Mouse (Mus musculus) MEL (cell line): ENCODE data around the gene Gm17720. TPM values are rescaled to one million over a fixed set of nuclear protein-coding genes. Genes with fewer than 3 reads are reported as not detected.

Experiments
- DNase-seq: peaks from one replicate; pipeline ENCODE4 v3.0.0; 2011; ENCODE audit warnings: low read depth, low spot score
- H3K27ac ChIP-seq: 2 replicates; pipeline ENCODE4 v1.5.1; 2012; ENCODE audit warnings: low read depth, mild to moderate bottlenecking, control low read depth, low read length, moderate library complexity; ENCODE audit not compliant: control insufficient read depth
- H3K27me3 ChIP-seq, 2 experiments: fragments of 150-350 bp in 1 of 2; sonication (generic) in 1 of 2; 2 replicates each; pipeline ENCODE4 v1.6.1; 2012; ENCODE audit warnings: low read length in 2 of 2, mild to moderate bottlenecking in 2 of 2, improper control_type of control experiment in 1 of 2, moderate library complexity in 1 of 2; ENCODE audit not compliant: insufficient read depth in 2 of 2, control insufficient read depth in 1 of 2
- H3K36me3 ChIP-seq, 2 experiments: 2 replicates each; pipeline ENCODE4 v1.6.1; 2012 to 2014; ENCODE audit warnings: low read length in 2 of 2, improper control_type of control experiment in 1 of 2, inconsistent platforms in 1 of 2, mild to moderate bottlenecking in 1 of 2; ENCODE audit not compliant: insufficient read depth in 2 of 2, control insufficient read depth in 1 of 2
- H3K4me1 ChIP-seq, 2 experiments: fragments of 150-350 bp in 1 of 2; sonication (generic) in 1 of 2; 2 replicates each; pipeline ENCODE4 v1.6.1; 2012; ENCODE audit warnings: low read length in 2 of 2, improper control_type of control experiment in 1 of 2, mild to moderate bottlenecking in 1 of 2; ENCODE audit not compliant: insufficient read depth in 2 of 2, control insufficient read depth in 1 of 2
- H3K4me3 ChIP-seq, 2 experiments: fragments of 150-350 bp in 1 of 2; sonication (generic) in 1 of 2; 2 replicates each; pipeline ENCODE4 v1.5.1; 2012; ENCODE audit warnings: low read depth in 2 of 2, low read length in 2 of 2, mild to moderate bottlenecking in 2 of 2, moderate library complexity in 2 of 2, control low read depth in 1 of 2, improper control_type of control experiment in 1 of 2; ENCODE audit not compliant: control insufficient read depth in 1 of 2, insufficient read depth in 1 of 2
- H3K79me2 ChIP-seq: 2 replicates; pipeline ENCODE4 v1.6.1; 2012; ENCODE audit warnings: mild to moderate bottlenecking, low read length, moderate library complexity; ENCODE audit not compliant: control insufficient read depth, poor library complexity, insufficient read depth
- H3K9ac ChIP-seq: 2 replicates; pipeline ENCODE4 v1.6.1; 2012; ENCODE audit warnings: low read depth, mild to moderate bottlenecking, control low read depth, low read length, moderate library complexity; ENCODE audit not compliant: control insufficient read depth, poor library complexity, severe bottlenecking
- H3K9me3 ChIP-seq: fragments of 150-350 bp; sonication (generic); replicated peaks from 2 replicates; pipeline ENCODE4 v1.6.1; 2012; ENCODE audit warnings: mild to moderate bottlenecking, low read length, improper control_type of control experiment, moderate library complexity; ENCODE audit not compliant: insufficient read depth
- BHLHE40 ChIP-seq: IDR thresholded peaks from 2 replicates; pipeline ENCODE4 v1.6.1; 2012; ENCODE audit warnings: low read depth, mild to moderate bottlenecking, inconsistent platforms, low read length, improper control_type of control experiment, borderline replicate concordance
- E2F4 ChIP-seq: IDR thresholded peaks from 2 replicates; pipeline ENCODE4 v1.6.1; 2011; ENCODE audit warnings: low read depth, low read length, improper control_type of control experiment, borderline replicate concordance
- ELF1 ChIP-seq: IDR thresholded peaks from 2 replicates; pipeline ENCODE4 v1.6.1; 2014; ENCODE audit warnings: low read depth, mild to moderate bottlenecking, inconsistent platforms, low read length, improper control_type of control experiment, moderate library complexity
- ETS1 ChIP-seq: IDR thresholded peaks from 2 replicates; pipeline ENCODE4 v1.6.1; 2012; ENCODE audit warnings: low read depth, mild to moderate bottlenecking, inconsistent platforms, low read length, improper control_type of control experiment, moderate library complexity
- GABPA ChIP-seq: IDR thresholded peaks from 2 replicates; pipeline ENCODE4 v1.6.1; 2012; ENCODE audit warnings: low read depth, mild to moderate bottlenecking, inconsistent platforms, low read length, improper control_type of control experiment, moderate library complexity
- GATA1 ChIP-seq: IDR thresholded peaks from 2 replicates; pipeline ENCODE4 v1.6.1; 2011; ENCODE audit warnings: low read depth, low read length, improper control_type of control experiment
- HCFC1 ChIP-seq: IDR thresholded peaks from 2 replicates; pipeline ENCODE4 v1.6.1; 2012; ENCODE audit warnings: low read depth, mild to moderate bottlenecking, inconsistent platforms, low read length, improper control_type of control experiment, moderate library complexity
- MAZ ChIP-seq: IDR thresholded peaks from 2 replicates; pipeline ENCODE4 v1.6.1; 2012; ENCODE audit warnings: low read depth, mild to moderate bottlenecking, inconsistent platforms, low read length, improper control_type of control experiment
- MEF2A ChIP-seq: IDR thresholded peaks from 2 replicates; pipeline ENCODE4 v1.6.1; 2014; ENCODE audit warnings: low read depth, mild to moderate bottlenecking, inconsistent platforms, low read length, improper control_type of control experiment; ENCODE audit not compliant: poor library complexity, insufficient replicate concordance, severe bottlenecking; ENCODE audit errors: extremely low read depth
- MYC ChIP-seq: IDR thresholded peaks from 2 replicates; pipeline ENCODE4 v1.6.1; 2011; ENCODE audit warnings: low read depth, mild to moderate bottlenecking, low read length, improper control_type of control experiment, moderate library complexity
- NELFE ChIP-seq: IDR thresholded peaks from 2 replicates; pipeline ENCODE4 v1.6.1; 2011; ENCODE audit warnings: low read depth, low read length, improper control_type of control experiment
- NRF1 ChIP-seq: IDR thresholded peaks from 2 replicates; pipeline ENCODE4 v1.6.1; 2014; ENCODE audit warnings: low read depth, mild to moderate bottlenecking, inconsistent platforms, low read length, improper control_type of control experiment, moderate library complexity; ENCODE audit not compliant: poor library complexity, insufficient read depth, severe bottlenecking
- POLR2AphosphoS2 ChIP-seq: IDR thresholded peaks from 2 replicates; pipeline ENCODE4 v1.6.1; 2011; ENCODE audit warnings: low read length, improper control_type of control experiment
- RCOR1 ChIP-seq: IDR thresholded peaks from 2 replicates; pipeline ENCODE4 v1.6.1; 2012; ENCODE audit warnings: low read depth, mild to moderate bottlenecking, inconsistent platforms, low read length, improper control_type of control experiment
- SMC3 ChIP-seq: IDR thresholded peaks from 2 replicates; pipeline ENCODE4 v1.6.1; 2011; ENCODE audit warnings: low read depth, low read length, improper control_type of control experiment
- TAL1 ChIP-seq: IDR thresholded peaks from 2 replicates; pipeline ENCODE4 v1.6.1; 2012; ENCODE audit warnings: mild to moderate bottlenecking, inconsistent platforms, low read length, moderate library complexity, mixed read lengths
- TBP ChIP-seq: IDR thresholded peaks from 2 replicates; pipeline ENCODE4 v1.8.0; 2011; ENCODE audit warnings: low read depth, low read length, improper control_type of control experiment
- TCF12 ChIP-seq: IDR thresholded peaks from 2 replicates; pipeline ENCODE4 v1.6.1; 2014; ENCODE audit warnings: low read depth, mild to moderate bottlenecking, inconsistent platforms, low read length, improper control_type of control experiment, moderate library complexity
- USF1 ChIP-seq: IDR thresholded peaks from 2 replicates; pipeline ENCODE4 v1.6.1; 2014; ENCODE audit warnings: low read depth, mild to moderate bottlenecking, inconsistent platforms, low read length, improper control_type of control experiment, moderate library complexity
- USF2 ChIP-seq, 2 experiments: IDR thresholded peaks; 2 replicates each; pipeline ENCODE4 v1.6.1; 2011 to 2012; ENCODE audit warnings: improper control_type of control experiment in 2 of 2, low read length in 2 of 2, borderline replicate concordance in 1 of 2, inconsistent platforms in 1 of 2, low read depth in 1 of 2, mild to moderate bottlenecking in 1 of 2; ENCODE audit not compliant: insufficient read depth in 1 of 2
- ZC3H11A ChIP-seq: IDR thresholded peaks from 2 replicates; pipeline ENCODE4 v1.6.1; 2012; ENCODE audit warnings: low read depth, mild to moderate bottlenecking, inconsistent platforms, low read length, improper control_type of control experiment
- ZKSCAN1 ChIP-seq: IDR thresholded peaks from 2 replicates; pipeline ENCODE4 v1.6.1; 2012; ENCODE audit warnings: low read depth, mild to moderate bottlenecking, inconsistent platforms, low read length, improper control_type of control experiment, moderate library complexity
- ZMIZ1 ChIP-seq: IDR thresholded peaks from 2 replicates; pipeline ENCODE4 v1.6.1; 2012; ENCODE audit warnings: low read depth, mild to moderate bottlenecking, inconsistent platforms, low read length, improper control_type of control experiment, moderate library complexity
- ZNF384 ChIP-seq: IDR thresholded peaks from 2 replicates; pipeline ENCODE4 v1.6.1; 2012; ENCODE audit warnings: low read depth, mild to moderate bottlenecking, inconsistent platforms, low read length, improper control_type of control experiment
- polyA plus RNA-seq, 2 experiments: library from polyadenylated mRNA; stranded (reverse) in 1 of 2; unstranded in 1 of 2; fragments of >175 nt in 1 of 2; fragments of >200 nt in 1 of 2; gene quantifications; 2 replicates each; pipeline versions ENCODE4 v1.2.1 to v1.2.4; 2012; ENCODE audit warnings: low replicate concordance in 2 of 2, low read depth in 1 of 2; ENCODE audit not compliant: insufficient read length in 2 of 2, insufficient read depth in 1 of 2, missing spikeins in 1 of 2
- total RNA-seq: library from RNA; depleted of rRNA; stranded (reverse); fragments of 300-350 nt; gene quantifications from 2 replicates; pipeline ENCODE4 v1.2.3, GENCODE M21; 2012

Gm17720 gene
- total and polyA plus RNA-seq, 3 experiments = not detected

- Histone ChIP-seq H3K27me3 (no peaks in the 10 kb centered on the region), H3K4me1 (no peaks in the 10 kb centered on the region), H3K36me3 (no peaks in the 10 kb centered on the region), H3K9me3 (no peaks in the 10 kb centered on the region), H3K9ac (no peak overlapping the region), H3K79me2 (no peaks in the 10 kb centered on the region), H3K27ac (no peak overlapping the region), H3K4me3 (no peak overlapping the region)
- DNase-seq = no peak
- TF ChIP-seq TAL1 (no peak), POLR2AphosphoS2 (no peak), MEF2A (no peak), TCF12 (no peak), ZMIZ1 (no peak), USF1 (no peak), USF2 (IDR thresholded peaks at IDR 0.05; ENCODE audit: borderline replicate concordance in 1 of 2, insufficient read depth in 1 of 2, low read depth in 1 of 2, low read length in 2 of 2) (no peak), GATA1 (no peak), HCFC1 (no peak), E2F4 (no peak), RCOR1 (no peak), ZNF384 (no peak), MAZ (no peak), SMC3 (no peak), TBP (no peak), MYC (no peak), GABPA (no peak), NRF1 (no peak), BHLHE40 (no peak), ELF1 (no peak)
Observed at GRCm38 (mm10) chr8:110069706-110070105, 32.8 kb downstream of the Gm17720 start.

- H3K9ac ChIP-seq = no peak overlapping the region
- DNase-seq = no peak
- H3K27me3 ChIP-seq = no peaks in the 10 kb centered on the region
- H3K36me3 ChIP-seq = no peaks in the 10 kb centered on the region
- no peak for TF ChIP-seq ZKSCAN1
- TF ChIP-seq ETS1 = no peak
- no peak for TF ChIP-seq NELFE
- TF ChIP-seq ZC3H11A = no peak
- no peak for TF ChIP-seq MYC
- TF ChIP-seq, all 39 proteins: peak for 0
- Histone ChIP-seq H3K4me3 (no peak overlapping the region), H3K4me1 (no peaks in the 10 kb centered on the region), H3K9me3 (no peaks in the 10 kb centered on the region), H3K79me2 (no peaks in the 10 kb centered on the region), H3K27ac (no peak overlapping the region)
Observed at GRCm38 (mm10) chr8:110065676-110066075, 36.9 kb downstream of the Gm17720 start.
